Mouse (Mus musculus) megakaryocyte-erythroid progenitor cell, adult 5-6 weeks (primary cell): ENCODE results near the gene St6galnac3. TPM values are rescaled to one million over a fixed set of nuclear protein-coding genes. Genes with fewer than 3 reads are reported as not detected.

Experiments used
- ATAC-seq: replicated peaks from 2 replicates; pipeline ENCODE4 v1.8.0; 2016; ENCODE audit warnings: mild to moderate bottlenecking, inconsistent platforms; ENCODE audit not compliant: severe bottlenecking, poor library complexity, low FRiP score, low TSS enrichment
- total RNA-seq, 2 experiments: library from RNA; stranded (forward) in 1 of 2; stranded (reverse) in 1 of 2; fragments of 200-1000, 215-1000 nt in 1 of 2; fragments of >200 nt in 1 of 2; fragmentation: Nextera tagmentation in 1 of 2; gene quantifications; 2 replicates each; pipeline ENCODE4 v1.2.3; 2014 to 2017

Gene St6galnac3
- total RNA-seq, 2 experiments from 2014 or later, result 17.2 to 19.6 TPM

DNA sequence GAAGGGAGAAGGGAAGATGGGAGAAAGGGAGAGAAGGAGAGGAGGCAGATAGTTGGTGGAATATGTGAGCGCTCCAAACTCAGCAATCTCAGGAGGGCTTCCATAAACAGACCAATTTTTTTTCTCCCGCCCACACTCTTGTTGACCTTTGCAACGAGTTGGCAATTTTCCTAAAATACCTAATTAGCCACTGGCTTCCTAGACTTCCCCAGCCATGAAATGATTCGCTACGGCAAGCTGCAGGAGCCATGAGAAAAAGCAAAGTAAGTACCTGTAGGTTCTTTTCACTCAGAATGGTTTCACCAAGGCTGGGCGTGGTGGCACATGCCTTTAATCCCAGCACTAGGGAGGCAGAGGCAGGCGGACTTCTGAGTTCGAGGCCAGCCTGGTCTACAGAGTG lies 25.9 kb downstream of the St6galnac3 start:
- no peak for ATAC-seq

DNA sequence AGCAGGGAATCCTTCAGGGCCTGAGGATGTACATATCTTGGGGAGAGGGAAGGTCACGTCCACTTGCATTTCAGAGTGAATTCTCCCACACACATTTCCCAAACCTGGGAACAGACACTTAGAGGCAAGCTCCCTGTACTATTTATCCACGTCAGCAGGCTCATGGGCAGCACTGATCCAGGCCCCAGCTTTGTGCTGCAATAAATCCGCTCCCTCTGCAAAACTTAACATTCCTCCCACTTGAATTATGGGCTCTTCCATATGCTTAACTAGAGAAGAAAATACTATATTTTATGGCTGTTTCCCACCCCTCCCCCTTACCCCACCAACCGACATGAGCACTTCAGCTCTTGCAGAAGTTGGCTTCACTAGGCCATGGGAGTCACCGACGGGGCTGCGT lies 32.0 kb downstream of the St6galnac3 start:
- ATAC-seq, result no peak

DNA sequence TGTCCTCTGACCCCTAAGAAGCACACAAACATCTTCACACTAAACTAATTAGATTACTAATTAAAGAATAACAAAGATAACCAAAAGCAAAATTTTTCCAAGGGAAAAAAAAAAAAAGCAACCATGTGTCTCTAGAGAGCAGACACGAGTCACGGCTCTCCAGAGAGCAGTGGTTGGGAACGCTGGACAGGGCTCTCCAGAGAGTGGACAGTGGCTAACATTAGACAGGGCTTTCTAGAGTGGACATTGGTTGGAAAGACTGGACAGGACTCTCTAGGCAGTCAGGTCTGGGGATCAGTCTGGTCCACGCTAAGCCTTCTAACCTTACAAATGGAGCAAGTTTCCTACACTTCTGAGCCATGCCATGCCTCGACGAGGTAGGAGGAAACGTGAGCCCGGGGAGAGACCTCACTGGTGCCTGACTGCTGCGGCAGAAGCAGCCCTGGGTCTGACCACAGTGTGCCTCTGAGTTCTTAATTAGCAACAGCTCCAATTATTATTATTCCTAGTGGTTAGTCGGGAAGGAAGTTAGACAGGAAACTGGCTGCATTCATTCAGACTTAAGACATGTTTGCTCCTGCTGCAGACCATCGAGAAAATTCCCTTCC lies 32.7 kb downstream of the St6galnac3 start:
- no peak for ATAC-seq

DNA sequence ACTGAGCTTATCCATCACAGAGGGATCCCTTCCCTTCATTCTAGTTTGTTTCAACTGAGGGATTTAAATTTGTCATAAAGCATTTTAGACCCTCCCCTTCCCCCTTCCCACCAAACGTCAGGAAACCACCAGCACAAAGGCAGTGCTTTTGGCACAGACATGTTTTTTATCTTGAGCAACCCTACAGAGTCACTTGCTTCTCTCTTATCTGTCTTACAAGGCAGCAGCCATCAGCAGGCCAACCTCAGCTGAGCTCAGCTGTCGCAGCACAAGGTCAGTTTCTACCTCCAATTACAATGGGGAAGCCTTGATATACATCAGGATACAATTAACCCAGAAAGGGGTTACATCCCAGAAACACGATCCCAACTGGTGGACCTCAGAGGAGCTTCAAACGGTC lies 33.4 kb downstream of the St6galnac3 start:
- ATAC-seq, result peak; percentile 74

DNA sequence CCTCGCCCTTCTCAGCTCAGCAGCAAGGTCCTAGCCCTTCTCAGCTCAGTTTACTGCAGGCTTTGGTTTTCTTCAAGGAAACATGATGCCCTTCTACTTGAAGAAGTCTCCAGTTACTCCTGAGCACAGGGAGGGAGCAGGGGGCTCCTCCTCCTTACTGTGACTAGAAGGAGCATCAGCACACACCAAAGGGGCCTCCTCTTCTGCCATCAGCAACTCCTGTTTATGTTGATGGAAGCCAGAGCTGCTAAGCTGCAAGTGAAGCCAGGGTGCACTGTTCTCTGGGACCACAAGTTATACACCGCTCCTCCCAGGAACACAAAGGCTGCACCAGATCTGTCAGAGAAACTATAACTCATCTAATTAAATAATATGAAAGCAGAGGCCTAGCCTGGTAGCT lies 34.4 kb downstream of the St6galnac3 start:
- ATAC-seq, result no peak

DNA sequence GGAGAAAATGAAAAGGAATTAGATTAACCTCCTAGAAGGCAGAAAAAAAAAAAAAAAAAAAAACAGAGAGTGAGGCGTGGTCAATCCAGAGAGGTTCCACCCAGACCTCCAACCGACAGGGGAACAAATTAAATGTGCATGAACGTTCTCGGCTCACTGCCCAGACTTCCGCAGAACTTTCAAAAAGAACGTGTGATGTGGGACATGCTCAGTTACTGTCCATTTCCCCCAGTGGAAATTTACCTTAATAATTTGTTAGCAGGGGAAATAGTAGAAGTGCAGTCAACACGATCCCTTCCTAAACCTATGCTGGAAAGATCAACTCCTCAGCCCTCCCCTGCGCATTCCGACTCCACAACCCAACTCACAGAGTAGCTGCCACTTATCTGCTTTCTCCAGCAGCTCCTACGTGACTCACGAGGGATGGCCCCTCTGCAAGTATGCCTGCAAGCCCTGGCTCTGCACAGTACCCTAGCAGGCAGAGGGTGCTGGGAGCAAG lies 35.1 kb downstream of the St6galnac3 start:
- ATAC-seq, result peak; percentile 93

DNA sequence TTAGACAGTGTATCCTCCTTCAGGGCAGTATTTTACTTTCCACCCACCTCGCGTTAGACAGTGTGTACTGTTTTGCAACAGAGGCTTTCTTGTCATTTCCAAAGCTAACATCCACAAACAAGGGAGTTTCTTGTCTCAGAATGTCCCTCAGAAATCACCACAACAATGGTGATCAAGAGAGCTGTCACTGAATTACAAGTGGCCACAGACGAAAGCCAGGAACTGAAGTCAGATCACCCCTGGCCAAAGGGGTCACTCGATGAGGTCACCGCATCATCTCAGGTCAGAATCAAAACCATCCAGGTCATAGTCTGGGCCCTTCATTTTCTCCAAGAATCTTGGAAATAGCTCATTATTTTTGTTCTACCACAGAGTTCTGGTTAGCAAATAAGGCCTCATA lies 37.1 kb downstream of the St6galnac3 start:
- no peak for ATAC-seq

DNA sequence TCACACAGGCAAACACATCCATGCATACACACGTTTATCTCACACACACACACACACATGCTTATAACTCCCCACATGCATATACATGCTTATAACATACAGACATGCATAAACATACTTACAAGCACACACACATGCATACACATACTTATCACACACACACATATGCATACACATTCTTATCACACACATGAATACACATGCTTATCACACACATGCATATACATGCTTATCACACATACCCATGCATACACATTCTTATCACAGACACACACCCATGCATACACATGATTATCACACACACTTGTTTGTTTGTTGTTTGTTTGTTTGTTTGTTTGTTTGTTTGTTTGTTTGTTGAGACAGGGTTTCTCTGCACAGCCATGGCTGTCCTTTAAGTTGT lies 40.1 kb downstream of the St6galnac3 start:
- ATAC-seq, result peak; percentile 32

DNA sequence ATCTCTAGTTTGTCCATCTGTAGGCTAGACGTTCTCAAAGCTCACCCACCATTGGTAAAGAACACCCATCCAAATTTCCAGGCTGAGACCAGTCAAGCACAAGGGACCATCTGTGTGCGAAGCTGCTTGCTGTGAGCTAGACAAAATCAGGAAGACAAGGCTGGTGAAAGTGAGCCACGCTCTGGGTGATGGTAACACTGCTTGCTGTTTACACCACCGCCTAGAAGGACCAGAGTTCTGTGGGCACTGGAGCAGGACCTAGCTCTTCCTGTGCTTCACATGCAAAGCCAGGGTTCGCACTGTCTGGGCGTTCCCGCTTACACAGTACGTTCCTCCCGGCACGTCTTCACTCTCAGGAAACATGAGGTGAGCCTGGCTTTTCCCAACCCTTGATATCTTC lies 42.7 kb downstream of the St6galnac3 start:
- no peak for ATAC-seq

DNA sequence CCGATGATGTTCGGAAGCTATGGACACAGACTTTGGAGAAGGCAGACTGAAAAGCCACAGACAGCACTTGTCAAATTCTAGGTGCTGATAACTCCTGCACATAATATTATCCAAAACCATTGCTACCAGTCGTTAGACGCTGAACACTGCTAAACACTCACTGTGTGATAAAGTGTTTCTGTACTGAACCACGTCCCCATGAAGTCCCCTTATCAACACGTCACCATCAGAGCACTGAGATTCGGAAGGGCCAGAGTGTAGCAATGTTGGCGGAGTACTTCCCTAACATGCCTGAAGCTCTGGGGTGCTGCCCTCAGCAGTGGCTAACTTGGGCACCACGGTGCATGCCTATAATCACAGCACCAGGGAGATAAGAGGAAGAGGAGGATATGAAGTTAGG lies 43.3 kb downstream of the St6galnac3 start:
- peak; percentile 77 for ATAC-seq

DNA sequence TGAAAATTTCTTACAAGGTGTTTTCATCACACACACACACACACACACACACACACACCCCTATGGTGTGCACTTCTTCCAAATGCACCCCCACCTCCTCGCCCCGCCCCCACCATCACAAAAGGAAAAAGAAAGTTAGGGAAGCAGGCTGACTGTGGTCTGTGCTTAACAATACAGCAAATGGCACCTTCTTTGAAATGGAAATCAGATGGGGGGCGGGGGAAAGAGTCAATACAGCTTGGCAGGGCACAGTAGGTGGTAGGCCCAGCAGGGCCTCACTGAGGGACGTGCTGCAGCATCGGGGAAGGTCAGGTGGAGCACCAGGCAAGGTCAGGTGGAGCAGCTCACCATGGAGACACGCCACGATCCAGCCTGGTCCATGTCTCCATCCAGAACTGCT lies 49.1 kb downstream of the St6galnac3 start:
- no peak for ATAC-seq

DNA sequence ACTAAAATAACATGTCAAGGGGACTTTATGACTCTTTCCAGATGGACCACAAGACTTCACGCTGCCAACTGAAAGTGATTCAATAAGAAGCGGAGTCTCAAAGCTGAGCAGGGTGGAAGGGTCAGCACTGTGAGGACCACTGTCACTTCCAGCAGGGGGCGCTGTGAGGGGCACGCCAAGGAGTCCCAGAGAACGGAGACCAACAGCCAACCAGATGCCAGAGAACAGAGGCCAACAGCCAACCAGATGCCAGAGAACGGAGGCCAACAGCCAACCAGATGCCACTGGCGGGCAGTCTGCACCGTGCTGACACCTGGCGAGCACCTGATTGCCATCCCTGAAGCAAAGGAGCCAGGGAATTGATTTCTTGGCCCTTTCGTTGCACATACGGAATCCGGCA lies 49.9 kb downstream of the St6galnac3 start:
- peak; percentile 18; the same call in 1 of the 2 replicates for ATAC-seq

DNA sequence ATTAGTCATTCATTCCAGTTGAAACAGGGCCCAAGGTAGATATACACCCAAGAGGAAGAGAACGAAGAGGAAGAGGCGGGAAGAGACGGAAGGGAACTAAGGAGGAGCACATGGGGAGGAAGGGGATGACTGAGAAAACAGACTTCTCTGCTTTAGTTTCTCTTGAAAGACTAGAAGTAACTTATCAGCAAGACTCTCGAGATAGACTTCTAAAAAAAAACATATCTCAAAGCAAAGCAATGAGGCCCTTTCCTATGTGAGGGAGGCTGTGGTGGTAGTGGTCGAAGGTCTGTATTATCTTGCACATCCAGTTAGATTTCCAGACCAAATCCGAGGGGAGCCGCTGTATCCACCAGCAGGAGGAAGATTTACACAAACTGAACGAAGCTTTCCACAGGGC lies 50.6 kb downstream of the St6galnac3 start:
- ATAC-seq, result no peak

DNA sequence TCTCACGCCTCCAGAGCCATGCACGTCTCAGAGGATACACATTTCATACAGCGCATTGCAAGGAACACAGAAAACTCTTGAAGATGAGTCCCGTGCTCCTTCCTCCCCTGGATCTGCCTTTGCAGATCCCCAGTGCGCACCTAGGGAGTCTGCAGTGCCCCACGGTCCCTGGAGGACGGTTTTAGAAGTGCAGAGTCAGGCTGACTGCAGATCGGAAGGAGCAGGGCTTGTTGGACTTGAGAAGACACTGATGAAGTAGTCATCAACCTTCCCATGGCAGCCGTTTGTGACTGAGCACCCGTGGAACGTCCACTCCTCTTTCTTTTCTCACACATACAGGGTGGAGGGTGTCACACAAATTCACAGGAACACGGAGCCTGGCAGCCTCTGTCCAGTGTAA lies 51.5 kb downstream of the St6galnac3 start:
- ATAC-seq, result 0 out of 2 replicates have a peak, but pooled peaks have one; percentile 36

DNA sequence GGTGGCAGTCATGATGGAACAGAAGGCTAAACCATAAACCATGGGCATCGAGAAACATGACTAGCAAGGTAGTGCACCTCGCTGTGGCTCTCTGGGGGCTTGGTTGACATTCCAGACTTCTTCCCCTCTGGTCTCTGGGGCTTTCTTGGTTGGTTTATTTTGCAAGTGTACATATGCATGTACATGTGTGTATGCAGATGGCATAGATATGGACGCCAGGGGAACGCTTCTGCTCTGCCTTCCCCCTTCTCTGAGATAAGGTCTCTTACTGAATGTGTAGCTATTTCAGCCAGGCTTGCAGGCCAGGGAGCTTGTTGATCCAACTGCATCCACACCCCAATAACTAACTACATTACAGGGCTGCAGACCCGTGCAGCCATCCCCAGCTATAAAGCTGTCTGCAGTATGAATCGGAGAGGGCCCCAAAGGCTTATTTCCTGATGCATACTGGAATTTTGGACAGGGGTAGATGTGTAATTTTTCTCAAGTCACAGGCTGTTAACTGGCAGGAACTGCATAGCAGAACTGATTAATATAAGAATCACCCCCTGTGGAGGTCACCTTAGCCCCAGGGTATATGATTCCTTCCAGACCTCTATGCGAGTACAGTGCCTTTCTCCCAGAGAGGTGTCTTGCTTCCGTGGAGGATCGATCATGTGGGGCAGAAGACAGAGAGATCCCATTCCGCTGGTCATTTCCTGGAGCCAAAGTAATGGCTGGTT lies 53.9 kb downstream of the St6galnac3 start:
- ATAC-seq, result peak; percentile 35; the same call in 1 of the 2 replicates

DNA sequence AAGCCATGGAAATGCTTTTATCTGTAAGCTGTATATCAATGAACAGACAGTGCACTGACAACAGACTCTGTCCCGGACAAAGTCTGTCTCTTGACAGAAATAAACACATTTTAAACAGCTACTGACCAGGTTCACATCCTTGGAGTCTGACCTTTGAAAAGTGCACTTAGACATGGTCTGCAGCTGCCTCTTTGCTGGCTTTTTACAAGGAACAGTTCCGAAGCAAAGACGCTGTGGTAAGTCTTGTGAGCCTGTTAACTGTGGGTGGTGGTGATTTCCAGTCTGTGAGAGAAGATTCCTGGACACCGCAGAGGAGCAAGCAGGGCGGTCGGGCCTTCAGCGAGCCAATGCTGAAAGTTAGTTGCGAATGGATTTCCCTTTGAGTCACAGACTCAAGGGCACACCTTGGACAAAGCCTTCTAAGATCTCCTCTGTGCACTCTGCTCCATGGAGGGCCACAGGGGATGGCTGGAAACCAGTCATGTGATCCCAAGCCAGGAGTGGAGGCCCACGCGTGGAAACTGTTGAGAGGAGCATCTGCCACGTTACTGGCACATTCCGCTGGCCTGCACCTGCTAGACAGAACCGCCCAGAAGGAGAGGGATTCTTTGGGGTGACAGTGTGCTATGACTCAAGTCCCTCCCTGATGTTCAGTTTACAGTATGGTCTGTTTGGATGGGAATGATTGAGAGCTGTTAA lies 55.1 kb downstream of the St6galnac3 start:
- no peak for ATAC-seq

DNA sequence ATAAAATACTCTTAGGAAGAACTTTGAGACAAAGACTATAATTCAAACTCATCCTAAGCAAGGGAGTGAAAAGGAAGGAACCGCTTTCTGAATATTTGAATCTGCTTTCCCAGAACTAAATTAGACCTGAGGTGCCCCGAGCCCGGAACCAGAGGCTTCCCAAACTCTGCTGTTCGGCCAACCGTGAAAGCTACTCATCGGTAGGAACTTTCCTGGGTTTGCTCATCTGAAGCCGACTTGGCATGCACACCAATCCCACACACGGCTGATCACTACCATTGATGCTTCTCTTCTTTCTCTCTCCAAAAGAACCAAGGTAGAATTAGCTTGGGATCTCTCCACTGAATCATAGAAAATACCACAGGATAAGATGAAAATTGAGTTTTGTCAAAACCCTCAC lies 55.6 kb downstream of the St6galnac3 start:
- ATAC-seq, result no peak

DNA sequence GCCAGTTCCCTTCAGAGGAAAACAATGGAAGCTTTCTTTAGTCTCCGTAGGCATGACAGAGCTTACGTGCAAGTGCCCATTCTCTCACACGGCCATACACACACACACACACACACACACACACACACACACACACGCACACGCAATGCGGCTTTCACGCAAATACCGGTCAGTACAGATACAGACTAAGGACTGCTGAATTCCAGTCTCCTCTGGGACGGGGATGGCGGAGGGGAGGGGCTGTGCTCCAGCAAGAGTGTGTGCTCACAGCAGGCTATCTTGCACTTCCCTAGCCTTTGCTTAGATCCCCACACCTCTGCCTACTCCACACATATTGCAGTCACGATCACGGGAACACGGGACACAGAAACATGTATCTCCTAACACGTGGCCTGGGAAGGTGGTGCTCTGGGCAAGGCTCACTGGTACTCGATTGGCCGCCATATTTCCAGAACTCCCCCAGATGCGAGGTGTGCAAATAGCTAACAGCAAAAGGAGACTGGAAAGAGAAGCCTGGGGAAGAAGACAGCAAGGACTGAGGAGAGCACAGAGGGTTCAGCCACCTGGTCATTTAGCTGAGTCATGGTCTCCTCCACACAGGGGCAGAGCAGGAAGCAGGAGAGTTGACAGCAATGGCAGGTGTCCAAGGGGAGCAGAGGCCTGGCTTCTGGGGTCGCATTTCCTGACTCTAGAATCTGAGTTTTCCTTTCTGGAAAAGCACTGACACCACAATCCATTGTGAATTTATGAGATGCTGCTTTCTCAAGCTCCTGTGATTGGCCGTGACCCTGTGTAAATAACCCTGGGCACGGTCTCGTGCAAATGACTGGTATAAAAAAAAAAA lies 56.3 kb downstream of the St6galnac3 start:
- peak; percentile 38 for ATAC-seq

DNA sequence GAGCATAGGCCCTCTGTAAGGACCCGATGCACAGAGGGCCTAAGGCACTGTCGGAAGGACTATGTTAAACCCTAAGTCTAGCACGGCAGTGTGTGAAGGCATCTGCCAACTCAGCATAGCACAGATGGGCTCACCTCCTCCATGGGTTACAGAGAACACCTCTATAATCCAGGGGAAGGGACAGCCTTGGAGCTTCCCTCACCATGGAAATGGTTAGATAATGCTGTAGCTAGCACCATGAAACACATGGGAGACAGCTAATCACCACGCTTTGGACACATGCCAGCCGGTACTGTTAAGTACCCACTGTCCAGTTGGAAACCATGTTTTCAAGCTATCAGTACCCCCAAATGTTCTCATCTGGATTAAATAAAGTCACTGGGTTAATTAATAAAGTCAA lies 60.3 kb downstream of the St6galnac3 start:
- ATAC-seq, result peak; percentile 19; the same call in 1 of the 2 replicates
